Mouse (Mus musculus): ENCODE measurements around the gene Gpc5.

Gpc5 gene

GRCm38 (mm10) chr14:116308541-116308940 is 1216.5 kb downstream of the Gpc5 start:
- DNase-seq (ENCODE audit: low spot score in 2 of 2), result no peak

DNA sequence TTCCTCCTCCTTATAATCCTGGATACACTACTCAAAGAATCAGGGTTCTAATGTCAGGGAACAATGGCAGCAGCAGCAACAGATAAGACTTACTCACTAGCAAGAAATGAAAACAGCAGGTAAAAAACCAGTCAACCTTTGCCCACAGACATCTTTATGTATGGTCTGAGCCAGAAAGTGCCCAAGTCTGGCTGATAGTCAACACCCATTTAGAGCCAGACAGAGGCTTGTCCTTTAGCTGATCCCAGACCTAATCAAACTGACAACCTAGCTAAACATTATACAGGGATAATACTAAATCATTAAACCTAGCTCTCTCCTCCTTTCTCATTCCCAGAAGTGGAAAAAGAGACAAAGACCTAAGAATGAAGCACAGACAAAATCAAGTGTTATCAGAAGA is 1225.5 kb downstream of the Gpc5 start:
- no peak for DNase-seq (ENCODE audit: low spot score in 2 of 2)

- no peak for DNase-seq (ENCODE audit: low spot score in 2 of 2)
Measured at GRCm38 (mm10) chr14:116336182-116336581, 1244.2 kb downstream of the Gpc5 start.

DNA sequence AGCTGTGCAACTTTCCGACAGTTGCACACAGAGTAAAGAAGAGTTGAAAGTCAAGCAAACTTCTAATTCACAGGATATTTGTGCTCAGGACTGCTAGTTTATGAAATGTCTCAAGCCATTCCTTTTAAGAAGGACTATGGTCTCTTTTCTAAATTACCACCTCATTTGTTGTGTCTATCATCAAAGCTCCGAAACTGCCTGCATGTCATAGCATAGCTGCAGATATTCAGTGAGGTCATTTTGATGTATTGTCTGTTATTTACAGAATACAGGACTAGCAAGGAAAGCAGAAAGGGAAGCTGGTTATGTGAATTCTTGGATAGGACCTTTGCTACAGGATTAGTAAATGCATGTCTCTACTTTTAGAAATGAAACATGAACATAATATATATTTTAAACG is 1246.4 kb downstream of the Gpc5 start:
- no peak for DNase-seq (ENCODE audit: low spot score in 2 of 2)

GRCm38 (mm10) chr14:116348560-116348959 is 1256.5 kb downstream of the Gpc5 start:
- no peak for DNase-seq (ENCODE audit: low spot score in 2 of 2)

- no peak for DNase-seq (ENCODE audit: low spot score in 2 of 2)
Measured at GRCm38 (mm10) chr14:116384602-116385001, 1292.6 kb downstream of the Gpc5 start.

DNA sequence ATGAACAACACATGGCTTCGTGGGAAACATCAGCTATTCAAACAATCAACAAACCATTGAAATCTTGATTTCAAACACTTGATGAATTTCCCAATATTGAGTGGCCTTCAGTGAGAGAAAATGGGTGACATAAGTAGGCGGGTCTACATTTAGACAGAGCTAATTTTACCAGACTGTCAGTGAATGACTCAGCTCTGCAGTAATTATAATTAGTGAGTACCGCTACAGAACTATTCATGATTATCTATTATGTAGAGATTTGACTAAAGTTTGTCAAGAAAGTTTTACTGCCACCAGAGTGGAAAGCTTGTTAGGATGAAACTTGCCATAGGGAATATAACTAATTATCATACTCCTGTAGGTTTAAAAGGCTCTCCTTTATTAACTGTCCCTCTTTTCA is 1323.5 kb downstream of the Gpc5 start:
- DNase-seq (ENCODE audit: low spot score in 2 of 2), result no peak

DNA sequence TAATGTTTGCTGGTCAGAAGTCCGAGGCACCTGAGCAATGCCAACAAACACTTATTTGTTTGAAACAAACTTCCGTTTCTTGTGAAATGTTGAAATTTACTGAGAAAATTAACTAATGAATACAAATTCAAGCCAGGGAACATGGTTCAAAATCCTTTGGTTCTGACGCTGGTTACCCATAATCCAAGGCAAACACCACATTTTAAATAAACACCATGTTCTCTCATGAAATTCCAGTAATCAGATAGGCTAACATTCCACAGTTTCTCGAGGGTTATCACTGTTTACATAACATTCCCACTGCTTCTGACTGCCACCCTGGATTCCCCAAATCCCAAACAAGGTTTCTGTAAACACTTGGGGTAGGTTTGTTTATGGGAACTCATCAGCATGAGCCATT is 1356.2 kb downstream of the Gpc5 start:
- no peak for DNase-seq (ENCODE audit: low spot score in 2 of 2)

- DNase-seq (ENCODE audit: low spot score in 2 of 2), result no peak
Measured at GRCm38 (mm10) chr14:116453356-116453755, 1361.3 kb downstream of the Gpc5 start.

DNA sequence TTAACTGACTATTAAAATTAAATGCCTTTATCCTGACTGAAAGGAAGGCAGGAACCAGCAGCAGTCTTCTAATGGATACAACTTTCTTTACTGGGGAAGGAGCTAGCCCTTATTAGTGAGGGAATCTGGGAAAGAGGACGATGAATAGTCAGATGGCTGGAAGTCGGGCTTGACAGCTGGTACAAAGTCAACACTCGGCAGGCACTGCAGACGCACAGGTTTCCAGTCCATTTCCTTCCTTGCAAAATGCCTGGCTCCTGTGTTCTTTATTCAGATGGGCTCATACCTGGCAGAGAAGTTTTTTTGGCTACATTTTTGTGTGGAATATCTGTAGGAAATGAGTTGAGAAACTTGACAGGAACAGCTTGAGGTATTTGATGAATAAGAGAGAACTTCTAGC is 1364.2 kb downstream of the Gpc5 start:
- DNase-seq (ENCODE audit: low spot score in 2 of 2), result no peak

DNA sequence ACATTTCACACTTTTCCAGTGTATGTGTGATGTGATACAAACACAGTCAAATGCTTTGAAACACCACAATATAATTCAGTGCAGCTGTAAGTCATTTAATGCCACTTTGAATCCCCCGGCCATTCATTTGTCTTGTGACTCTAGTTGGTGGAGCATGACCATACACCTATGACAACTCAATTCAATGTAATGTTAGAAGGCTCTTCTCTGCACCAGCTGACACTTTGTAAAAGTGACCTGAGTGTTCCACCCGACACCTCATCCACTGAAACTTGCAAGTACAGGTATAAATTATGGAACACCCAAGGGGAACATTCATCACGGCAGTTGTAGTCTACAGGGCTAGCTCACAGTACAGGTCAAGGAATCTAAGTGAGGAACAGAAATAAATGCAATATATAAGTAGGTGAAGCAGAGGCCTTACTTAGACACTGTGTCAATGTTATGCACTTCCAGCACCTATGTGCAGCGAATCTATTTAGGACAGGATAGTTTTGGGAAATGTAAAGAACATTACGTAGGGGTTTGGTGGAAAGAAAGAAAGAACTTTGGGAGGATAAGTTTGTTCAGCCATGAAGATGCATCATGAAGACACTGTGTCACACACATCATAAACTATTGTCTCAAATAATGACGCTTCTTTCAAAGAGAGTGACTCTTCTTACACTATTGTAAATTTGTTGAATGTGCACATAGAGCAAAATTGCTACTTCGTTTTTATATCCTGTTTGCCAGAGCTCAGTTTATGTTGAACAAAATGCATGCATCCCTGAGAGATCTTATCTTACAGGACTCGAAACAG is 1381.6 kb downstream of the Gpc5 start:
- no peak for DNase-seq (ENCODE audit: low spot score in 2 of 2)

DNA sequence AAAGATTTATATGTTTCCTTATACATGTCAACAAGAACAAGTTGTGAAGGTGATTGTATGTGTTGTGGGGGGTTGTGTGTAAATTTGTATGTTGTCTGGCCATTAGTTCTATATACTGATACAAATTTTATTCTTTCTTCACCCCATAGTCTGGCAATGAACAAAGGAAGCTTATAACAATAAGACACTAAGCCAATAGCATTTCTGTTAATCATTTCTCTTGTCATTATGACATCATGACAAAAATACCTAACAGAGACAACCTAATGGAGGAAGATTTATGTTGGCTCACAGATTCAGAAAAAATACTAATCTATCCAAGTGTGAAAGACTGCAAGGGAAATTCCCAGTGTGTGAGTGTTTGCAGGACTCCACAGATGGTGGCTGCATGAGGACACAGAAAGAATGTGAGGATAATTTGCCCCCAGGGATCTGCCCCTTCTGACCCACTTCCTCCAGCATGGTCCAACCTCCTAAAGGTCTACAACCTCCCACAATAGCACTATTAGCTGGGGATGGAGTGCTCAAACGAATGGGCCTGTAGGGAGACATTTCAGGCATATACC is 1402.4 kb downstream of the Gpc5 start:
- DNase-seq (ENCODE audit: low spot score in 2 of 2), result no peak

- DNase-seq (ENCODE audit: low spot score in 2 of 2), result no peak
Measured at GRCm38 (mm10) chr14:116538216-116538615, 1446.2 kb downstream of the Gpc5 start.

DNA sequence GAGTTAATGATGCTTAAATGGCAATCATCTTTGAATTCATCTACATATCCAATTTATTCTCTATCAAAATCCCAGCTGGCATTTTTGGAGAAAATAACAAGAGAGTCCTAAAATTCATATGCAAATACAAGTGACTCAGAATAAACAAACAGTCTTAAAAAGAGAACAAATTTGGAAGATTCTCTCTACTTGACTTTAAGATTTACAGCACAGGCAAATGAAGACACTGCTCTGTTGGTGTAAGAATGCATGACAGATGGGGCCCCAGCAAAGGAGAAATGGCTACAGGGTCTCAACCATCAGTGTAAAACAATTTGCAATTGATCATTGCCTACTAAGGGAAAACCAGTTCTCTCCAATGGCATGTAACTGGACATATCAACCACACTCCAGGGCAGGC is 1451.7 kb downstream of the Gpc5 start:
- DNase-seq (ENCODE audit: low spot score in 2 of 2), result no peak

DNA sequence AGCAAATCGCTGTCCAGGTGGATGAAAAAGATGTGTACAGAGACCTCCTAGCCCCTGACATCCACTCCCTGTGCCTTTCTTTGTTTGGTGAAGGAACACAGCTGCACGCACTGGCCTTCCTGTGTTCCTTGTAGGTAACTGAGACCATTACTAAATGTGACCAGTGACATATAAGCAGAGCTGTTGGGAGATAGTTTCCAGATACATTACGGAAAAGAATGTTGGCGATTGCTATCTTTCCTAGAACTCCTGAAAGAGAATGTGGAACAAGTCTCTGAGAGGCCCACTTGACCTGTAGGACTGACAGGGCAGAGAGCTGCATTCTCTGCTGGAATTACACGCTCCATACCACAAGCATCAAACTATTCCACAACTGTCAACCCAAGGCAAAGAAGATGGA is 1459.4 kb downstream of the Gpc5 start:
- no peak for DNase-seq (ENCODE audit: low spot score in 2 of 2)

DNA sequence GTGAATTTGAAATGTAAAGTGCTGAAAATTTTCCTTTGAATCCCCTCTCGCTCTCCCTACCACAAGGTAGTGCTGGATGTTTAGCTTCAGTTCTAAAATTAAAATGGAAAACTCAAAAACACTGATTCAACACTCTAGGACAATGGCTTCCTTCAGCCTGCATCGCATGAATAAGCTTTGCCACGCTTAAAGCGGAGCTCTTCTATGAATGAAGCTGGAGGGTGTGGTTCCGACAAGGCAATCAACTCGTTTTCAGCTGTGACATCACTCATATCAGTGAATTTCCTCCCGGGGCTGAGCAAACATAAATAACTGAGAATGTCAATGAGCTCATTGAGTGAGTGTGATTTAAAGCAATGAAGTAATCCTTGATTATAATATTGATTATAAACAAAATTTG is 1461.3 kb downstream of the Gpc5 start:
- no peak for DNase-seq (ENCODE audit: low spot score in 2 of 2)

GRCm38 (mm10) chr14:116558141-116558800 is 1466.3 kb downstream of the Gpc5 start:
- no peak for DNase-seq (ENCODE audit: low spot score in 2 of 2)

DNA sequence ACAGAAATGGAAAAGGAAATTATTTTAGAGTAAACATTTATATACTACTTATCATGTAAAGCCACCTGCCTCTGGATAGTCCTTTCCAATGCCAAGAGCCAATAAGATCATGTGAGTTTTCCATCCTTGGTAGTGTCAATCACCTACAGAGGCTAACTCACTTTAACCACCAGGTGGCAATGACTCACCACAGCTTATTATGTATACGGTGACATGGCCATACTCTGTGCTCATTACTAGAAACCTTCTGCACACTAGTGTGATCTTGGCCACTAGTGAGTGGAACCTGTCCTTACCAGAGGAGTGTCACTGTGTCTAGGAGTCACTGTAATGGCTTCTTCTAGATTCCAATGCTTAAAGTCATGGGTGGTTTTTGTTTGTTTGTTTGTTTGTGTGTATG is 1468.0 kb downstream of the Gpc5 start:
- no peak for DNase-seq (ENCODE audit: low spot score in 2 of 2)
